Mouse (Mus musculus) adrenal gland, postnatal 0 days (tissue): ENCODE measurements around the gene Ddx43. TPM values are rescaled to one million over a fixed set of nuclear protein-coding genes. Genes with fewer than 3 reads are reported as not detected.

Source experiments
- polyA plus RNA-seq: library from polyadenylated mRNA; unstranded; fragments of >200 nt; fragmentation: Nextera tagmentation; extraction: Ambion mirVana; gene quantifications from 2 replicates; pipeline ENCODE4 v1.2.1, GENCODE M21; 2015

The Ddx43 gene
- 0.11 TPM in 1 of 2 replicates, not detected in the other for polyA plus RNA-seq

GRCm38 (mm10) chr9:78395630-78396351 lies at the start of gene Ddx43:
Gene Ddx43, plus strand, starts transcription at chr9:78395777.

GRCm38 (mm10) chr9:78355611-78356010 lies 40.0 kb upstream of the Ddx43 start, which contains the start of gene Gsta2:
Gene Gsta2, minus strand, starts transcription at chr9:78355788.

GRCm38 (mm10) chr9:78367959-78368358 lies 27.6 kb upstream of the Ddx43 start, which contains the start of gene Dppa5a:
Gene Dppa5a, minus strand, starts transcription at chr9:78368177.

GRCm38 (mm10) chr9:78378113-78378785 lies 17.3 kb upstream of the Ddx43 start, which contains the start of gene Ooep:
Gene Ooep, minus strand, starts transcription at chr9:78378725.

GRCm38 (mm10) chr9:78442579-78443392 lies 47.2 kb downstream of the Ddx43 start, which contains the start of gene Cgas:
Gene Cgas, minus strand, starts transcription at chr9:78443237.

GRCm38 (mm10) chr9:78447973-78448873 lies 52.6 kb downstream of the Ddx43 start, which contains the start of the genes Mto1 and Gm17324:
Gene Mto1, plus strand, starts transcription at chr9:78448208.
Gene Gm17324, minus strand, starts transcription at chr9:78448786.

Other genes with a start within 250 kb of the Ddx43 start
- 70.3 and 99.9 TPM in 2 replicates for gene Gsta4, start 213.0 kb upstream of the Ddx43 start, polyA plus RNA-seq
- 0.51 and 3.5 TPM in 2 replicates for gene Gsta1, start 165.1 kb upstream of the Ddx43 start, polyA plus RNA-seq
- 2.8 TPM in 1 of 2 replicates, not detected in the other for gene Gm3776, start 138.6 kb upstream of the Ddx43 start, polyA plus RNA-seq
- 0.30 and 0.79 TPM in 2 replicates for gene Gm10639, start 105.9 kb upstream of the Ddx43 start, polyA plus RNA-seq
- gene Omt2a, start 81.0 kb upstream of the Ddx43 start, polyA plus RNA-seq, result not detected in 2 replicates
- not detected in 2 replicates for gene Omt2b, start 68.2 kb upstream of the Ddx43 start, polyA plus RNA-seq
- 0.75 and 0.82 TPM in 2 replicates for gene Gsta2, start 40.0 kb upstream of the Ddx43 start, polyA plus RNA-seq
- gene Dppa5a, start 27.6 kb upstream of the Ddx43 start, polyA plus RNA-seq, result 0.22 TPM in 1 of 2 replicates, not detected in the other
- gene Ooep, start 17.1 kb upstream of the Ddx43 start, polyA plus RNA-seq, result 1.1 and 2.0 TPM in 2 replicates
- gene Cgas, start 47.5 kb downstream of the Ddx43 start, polyA plus RNA-seq, result 0.99 and 1.0 TPM in 2 replicates
- gene Mto1, start 52.4 kb downstream of the Ddx43 start, polyA plus RNA-seq, result 11.7 and 21.8 TPM in 2 replicates
- 0.75 and 1.5 TPM in 2 replicates for gene Gm17324, start 53.0 kb downstream of the Ddx43 start, polyA plus RNA-seq
- gene Eef1a1, start 93.4 kb downstream of the Ddx43 start, polyA plus RNA-seq, result 2,814 and 3,155 TPM in 2 replicates
- 15.3 and 15.6 TPM in 2 replicates for gene Slc17a5, start 192.3 kb downstream of the Ddx43 start, polyA plus RNA-seq
- gene Cd109, start 219.8 kb downstream of the Ddx43 start, polyA plus RNA-seq, result 1.0 and 1.1 TPM in 2 replicates